Mouse (Mus musculus) MEL (cell line): ENCODE measurements at regions not wholly inside any gene's neighbourhood (a gene's known extent, or its start where the extent isn't known, plus 50 kb on each side); places are given as distances from the start of the nearest gene placed in this dataset.

ENCODE experiments used
- BHLHE40 ChIP-seq: IDR thresholded peaks from 2 replicates; pipeline ENCODE4 v1.6.1; 2012; ENCODE audit warnings: low read depth, mild to moderate bottlenecking, inconsistent platforms, low read length, improper control_type of control experiment, borderline replicate concordance
- CHD1 ChIP-seq: IDR thresholded peaks from 2 replicates; pipeline ENCODE4 v1.6.1; 2012; ENCODE audit warnings: low read depth, mild to moderate bottlenecking, inconsistent platforms, low read length, improper control_type of control experiment
- CTCF ChIP-seq, 3 experiments: IDR thresholded peaks in 2 of 3; conservative IDR thresholded peaks in 1 of 3; 2 replicates each; pipeline ENCODE4 v1.5.1; 2011 to 2012; ENCODE audit warnings: low read length in 3 of 3, low read depth in 2 of 3, mild to moderate bottlenecking in 2 of 3, improper control_type of control experiment in 1 of 3, inconsistent platforms in 1 of 3, mixed read lengths in 1 of 3, moderate library complexity in 1 of 3; ENCODE audit not compliant: control insufficient read depth in 1 of 3, insufficient read depth in 1 of 3, poor library complexity in 1 of 3, severe bottlenecking in 1 of 3
- HCFC1 ChIP-seq: IDR thresholded peaks from 2 replicates; pipeline ENCODE4 v1.6.1; 2012; ENCODE audit warnings: low read depth, mild to moderate bottlenecking, inconsistent platforms, low read length, improper control_type of control experiment, moderate library complexity
- MAFK ChIP-seq: IDR thresholded peaks from 2 replicates; pipeline ENCODE4 v1.6.1; 2011; ENCODE audit warnings: low read depth, mild to moderate bottlenecking, low read length, improper control_type of control experiment, borderline replicate concordance
- NELFE ChIP-seq: IDR thresholded peaks from 2 replicates; pipeline ENCODE4 v1.6.1; 2011; ENCODE audit warnings: low read depth, low read length, improper control_type of control experiment
- POLR2A ChIP-seq, 2 experiments: IDR thresholded peaks; 2 replicates each; pipeline ENCODE4 v1.6.1; 2011 to 2012; ENCODE audit warnings: low read length in 2 of 2, mild to moderate bottlenecking in 2 of 2, control low read depth in 1 of 2, improper control_type of control experiment in 1 of 2, low read depth in 1 of 2, moderate library complexity in 1 of 2; ENCODE audit not compliant: control insufficient read depth in 1 of 2, insufficient read depth in 1 of 2, poor library complexity in 1 of 2
- SIN3A ChIP-seq: IDR thresholded peaks from 2 replicates; pipeline ENCODE4 v1.6.1; 2012; ENCODE audit warnings: low read length, improper control_type of control experiment, inconsistent platforms
- USF1 ChIP-seq: IDR thresholded peaks from 2 replicates; pipeline ENCODE4 v1.6.1; 2014; ENCODE audit warnings: low read depth, mild to moderate bottlenecking, inconsistent platforms, low read length, improper control_type of control experiment, moderate library complexity

- no peak for TF ChIP-seq BHLHE40
- TF ChIP-seq SIN3A = no peak
- no peak for TF ChIP-seq CHD1
- no peak for TF ChIP-seq NELFE
- TF ChIP-seq CTCF (IDR thresholded peaks at IDR 0.05 in 2 of 3, conservative IDR thresholded peaks at IDR 0.05 in 1 of 3; ENCODE audit: control insufficient read depth in 1 of 3, insufficient read depth in 1 of 3, low read depth in 2 of 3, low read length in 3 of 3, poor library complexity in 1 of 3, severe bottlenecking in 1 of 3) = no peak
- no peak for TF ChIP-seq POLR2A (IDR thresholded peaks at IDR 0.05; ENCODE audit: control insufficient read depth in 1 of 2, insufficient read depth in 1 of 2, low read depth in 1 of 2, low read length in 2 of 2, poor library complexity in 1 of 2)
- TF ChIP-seq USF1 = no peak
- TF ChIP-seq MAFK = no peak
- no peak for TF ChIP-seq HCFC1
These were observed 204.3 kb downstream of the Sec16b start for GRCm38 (mm10) chr1:157710870-157711269.
